Mouse (Mus musculus): ENCODE measurements around the gene Sprn.

Sprn gene

DNA sequence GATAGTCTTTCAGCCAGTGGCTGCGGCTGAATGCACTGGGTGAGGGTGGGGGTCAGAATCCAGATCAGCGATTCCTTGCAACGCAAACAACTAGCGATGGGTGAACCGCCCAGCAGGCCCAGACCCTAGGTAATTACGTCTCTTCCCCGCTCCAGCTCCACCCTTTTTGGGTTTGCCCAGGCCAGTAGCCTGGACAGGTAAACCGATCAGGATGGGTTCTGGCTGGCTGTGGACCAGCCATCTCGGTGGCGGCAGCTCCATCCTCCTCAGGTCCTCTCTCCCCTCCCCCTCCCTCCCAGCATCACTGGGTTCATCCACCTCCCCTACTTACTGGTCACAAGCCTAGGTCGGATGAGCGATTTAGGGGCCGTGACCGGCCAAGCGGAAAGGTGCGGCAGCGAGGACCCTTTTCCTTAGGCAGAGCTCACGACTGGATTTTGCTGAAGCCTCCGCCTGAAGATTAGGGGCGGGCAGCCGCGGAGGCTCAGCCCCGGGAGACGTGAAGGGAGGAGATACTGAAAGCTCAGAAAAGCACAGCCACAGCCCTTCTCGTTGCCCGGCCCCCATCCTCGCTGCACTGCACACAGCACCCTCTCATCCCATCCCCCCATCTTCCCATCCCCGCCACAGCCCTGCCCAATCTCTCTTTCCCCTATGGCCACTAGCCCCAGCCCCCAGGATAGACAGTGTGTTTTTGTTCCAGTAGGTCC lies at the start of gene Sprn:
Gene Sprn, minus strand, starts transcription at position 660 of the 710 bp plus-strand sequence.
- peak; percentile 82 to 84 for DNase-seq

DNA sequence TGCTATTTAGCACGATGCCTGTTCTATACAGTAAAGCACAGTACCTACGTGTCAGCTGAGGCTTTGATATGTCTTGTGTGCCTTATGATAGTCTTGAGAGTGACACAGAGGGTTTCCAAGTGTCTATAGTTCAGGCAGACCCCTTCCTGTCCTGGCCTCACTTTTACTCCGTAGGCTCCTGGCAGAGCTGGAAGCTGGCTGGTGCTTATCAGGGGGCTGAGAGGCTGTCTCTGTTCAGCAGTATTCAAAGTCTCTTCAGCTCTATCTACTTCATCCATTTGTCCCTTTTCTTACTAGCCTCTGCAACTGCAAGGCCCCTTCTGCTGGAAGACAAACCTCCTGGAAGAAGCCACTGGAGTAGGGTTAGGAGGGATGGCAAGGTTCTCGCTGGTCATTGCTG lies 46.4 kb upstream of the Sprn start:
- no peak for DNase-seq

DNA sequence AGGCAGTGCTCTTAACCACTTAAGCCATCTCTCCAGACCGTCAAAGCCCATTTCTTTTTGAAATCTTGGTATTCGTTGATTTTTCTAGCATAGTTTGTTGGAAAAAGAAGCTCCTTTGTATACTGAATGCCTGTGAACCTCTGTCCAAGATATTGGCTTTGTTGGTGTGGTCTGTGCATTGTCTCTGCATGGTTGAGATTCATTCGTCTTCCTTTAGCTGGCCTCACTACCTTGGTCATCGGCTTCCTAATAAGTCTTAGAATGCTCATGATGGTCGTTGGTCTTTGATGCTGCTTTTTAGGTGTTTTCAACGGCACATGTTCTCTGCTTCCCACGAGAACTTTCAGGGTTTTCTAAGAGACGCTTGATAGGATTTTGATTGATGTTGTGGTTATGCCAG lies 41.3 kb upstream of the Sprn start:
- DNase-seq = no peak

DNA sequence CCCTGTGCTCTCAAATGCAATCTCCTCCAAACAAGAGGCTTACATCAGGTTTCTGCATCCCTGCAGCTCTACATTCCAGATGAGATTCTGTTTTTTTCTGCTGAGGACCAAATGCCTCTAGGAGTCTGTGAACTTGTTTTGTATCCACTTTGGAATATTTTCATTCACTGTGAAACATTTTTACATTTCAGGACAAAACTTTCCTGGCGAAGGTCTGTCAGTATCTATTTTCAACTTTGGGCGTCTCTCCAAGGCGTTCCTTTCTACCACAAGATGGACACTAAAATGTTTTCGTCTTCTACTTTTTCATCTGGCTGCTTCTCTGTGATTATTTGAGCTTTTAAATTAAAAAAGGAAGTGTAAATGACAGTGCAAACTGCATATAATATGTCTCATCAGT lies 39.4 kb upstream of the Sprn start:
- DNase-seq = no peak

GRCm38 (mm10) chr7:140192851-140193250 lies 38.2 kb upstream of the Sprn start:
- DNase-seq = no peak

DNA sequence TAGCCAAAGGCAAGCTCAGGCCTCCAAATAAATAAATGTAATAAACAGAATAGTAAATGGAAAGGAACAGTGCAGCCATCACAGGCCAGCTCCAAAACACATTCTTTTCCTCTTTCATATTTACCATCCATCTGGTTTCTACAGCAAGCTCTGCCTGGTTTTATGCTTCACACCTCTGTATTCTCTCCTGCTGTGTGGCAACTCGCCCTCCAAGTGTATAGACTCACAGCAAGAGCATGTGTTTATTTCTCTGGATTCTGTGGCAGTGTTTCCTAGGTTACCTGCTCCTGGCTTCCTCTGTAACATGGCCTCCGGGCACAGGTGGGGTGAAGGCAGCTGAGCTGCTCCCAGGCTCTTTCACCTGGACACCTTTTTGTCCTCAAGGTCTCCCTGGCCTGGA lies 37.8 kb upstream of the Sprn start:
- no peak for DNase-seq

DNA sequence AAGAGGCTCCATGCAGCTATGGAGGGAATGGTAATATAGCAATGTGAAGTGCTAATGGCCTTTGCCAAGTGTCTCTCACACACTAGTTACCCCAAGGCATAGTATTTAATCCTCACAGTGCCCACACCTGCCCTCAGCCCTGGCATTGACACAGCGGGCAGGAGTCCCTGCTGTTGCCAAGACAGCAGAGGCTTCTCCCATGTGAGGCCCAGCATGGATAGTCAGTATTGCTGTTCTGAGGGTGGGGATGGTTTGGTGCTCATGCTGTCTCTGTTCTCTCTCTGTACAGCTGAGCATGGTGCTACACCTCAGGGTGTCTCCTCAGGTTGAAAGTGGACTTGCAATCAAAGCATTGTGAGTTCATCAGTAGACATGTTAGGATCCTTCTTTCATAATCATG lies 35.8 kb upstream of the Sprn start:
- DNase-seq = no peak

DNA sequence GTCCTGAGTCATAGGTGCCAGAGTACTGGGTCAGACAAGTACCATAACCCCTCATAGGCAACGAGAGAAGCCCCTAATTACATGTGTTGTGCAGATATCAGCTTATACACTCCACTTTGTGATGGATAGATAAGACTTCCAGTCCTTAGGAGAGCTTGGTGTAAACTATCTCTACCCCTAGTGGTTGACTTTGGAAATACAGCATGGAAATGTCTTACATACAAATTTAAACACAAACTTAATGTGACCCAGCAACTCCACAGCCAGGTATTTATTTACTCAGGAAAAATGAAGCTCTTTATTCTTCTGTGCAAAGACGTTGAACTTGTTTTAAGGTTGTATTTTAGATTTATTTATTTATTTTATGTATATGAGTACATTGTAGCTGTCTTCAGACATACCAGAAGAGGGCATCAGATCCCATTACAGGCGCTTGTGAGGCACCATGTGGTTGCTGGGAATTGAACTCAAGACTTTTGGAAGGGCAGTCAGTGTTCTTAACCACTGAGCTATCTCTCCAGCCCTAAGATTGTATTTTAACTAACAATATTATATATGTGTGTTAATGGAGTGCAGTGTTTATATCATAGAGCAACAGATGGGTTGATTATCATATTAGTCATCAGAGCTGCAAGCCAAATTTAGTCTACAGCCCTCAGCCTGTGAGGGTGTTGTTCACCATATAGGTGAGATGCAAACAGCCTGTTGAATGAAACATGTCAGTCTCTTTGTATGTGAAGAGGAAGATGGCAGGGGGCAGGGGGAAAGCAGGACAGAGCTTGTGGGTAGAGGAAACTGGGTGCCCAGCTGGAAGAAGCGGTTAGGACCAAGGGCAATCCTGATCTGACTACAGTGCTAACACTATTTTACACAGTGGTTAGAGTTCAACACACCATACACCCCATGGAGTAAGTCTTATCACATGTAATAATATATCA lies 34.0 kb upstream of the Sprn start:
- DNase-seq = no peak

DNA sequence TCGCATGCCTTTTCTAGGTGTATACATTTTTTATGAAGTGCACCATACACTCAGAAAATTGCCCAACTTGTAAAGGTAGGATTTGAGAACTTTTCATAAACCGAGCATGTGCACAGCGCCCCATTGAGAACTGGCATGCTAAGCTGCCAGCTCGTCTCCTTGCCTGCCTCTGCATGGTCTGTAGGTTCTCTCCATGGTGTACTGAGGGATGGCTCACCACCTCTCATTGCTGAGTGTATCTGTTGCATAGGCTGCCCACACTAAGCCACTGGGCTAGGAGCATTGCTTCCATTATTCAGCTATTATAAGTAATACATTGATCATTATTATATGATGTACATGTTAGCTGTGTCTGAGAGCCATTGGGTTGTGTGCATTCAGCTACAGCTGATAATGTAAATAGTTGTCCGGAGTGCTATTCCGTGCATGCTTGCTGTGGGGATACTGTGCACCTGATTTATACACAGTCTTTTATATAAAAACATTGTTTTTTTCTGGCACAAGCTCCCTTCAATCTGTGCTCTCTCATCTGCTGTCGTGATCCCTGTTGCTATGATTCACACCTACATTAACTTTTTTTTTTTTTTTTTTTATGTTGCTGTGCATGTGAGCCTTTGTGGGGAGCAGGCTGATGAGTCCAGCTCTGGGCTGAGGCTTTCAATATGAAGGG lies 33.2 kb upstream of the Sprn start:
- DNase-seq = no peak

GRCm38 (mm10) chr7:140186646-140187620 lies 32.3 kb upstream of the Sprn start:
- peak in 1 of 2 experiments; percentile 28 for DNase-seq

GRCm38 (mm10) chr7:140184206-140184605 lies 29.5 kb upstream of the Sprn start:
- no peak for DNase-seq

- DNase-seq = no peak
Observed at GRCm38 (mm10) chr7:140180692-140181091, 26.0 kb upstream of the Sprn start.

GRCm38 (mm10) chr7:140179176-140179575 lies 24.5 kb upstream of the Sprn start:
- DNase-seq = no peak

DNA sequence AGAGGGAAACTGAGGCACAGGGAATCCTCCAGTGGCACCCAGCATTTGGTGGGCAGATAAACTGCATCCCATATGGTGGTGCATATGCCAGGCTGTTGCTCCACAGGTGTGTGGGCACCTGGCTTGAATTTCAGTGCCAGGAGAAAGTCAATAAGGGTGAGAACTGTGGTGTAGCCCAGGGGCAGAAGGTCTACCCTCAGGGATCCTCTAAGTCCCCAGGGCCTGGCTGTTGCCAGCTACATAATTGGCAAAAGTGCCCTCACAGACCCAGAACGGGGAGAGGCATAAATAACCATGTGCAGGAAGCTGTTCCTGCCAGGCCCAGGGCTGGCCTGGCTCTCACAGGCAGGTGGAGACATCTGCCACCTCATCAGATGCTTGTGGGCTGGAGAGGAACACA lies 18.3 kb upstream of the Sprn start, which contains the start of gene Olfr523:
Gene Olfr523, plus strand, starts transcription at position 282 of the 400 bp plus-strand sequence.
- DNase-seq = peak; percentile 57 to 63

GRCm38 (mm10) chr7:140170863-140171262 lies 16.2 kb upstream of the Sprn start:
- DNase-seq = no peak

GRCm38 (mm10) chr7:140169386-140169785 lies 14.7 kb upstream of the Sprn start:
- no peak for DNase-seq

- DNase-seq = no peak
Observed at GRCm38 (mm10) chr7:140167950-140168349, 13.3 kb upstream of the Sprn start.

GRCm38 (mm10) chr7:140164664-140165063 lies 10.0 kb upstream of the Sprn start, which contains the start of gene Olfr522:
Gene Olfr522 (minus strand): TSS chr7:140164764.
- no peak for DNase-seq

- DNase-seq = no peak
Observed at GRCm38 (mm10) chr7:140160363-140160762, 5.7 kb upstream of the Sprn start.

DNA sequence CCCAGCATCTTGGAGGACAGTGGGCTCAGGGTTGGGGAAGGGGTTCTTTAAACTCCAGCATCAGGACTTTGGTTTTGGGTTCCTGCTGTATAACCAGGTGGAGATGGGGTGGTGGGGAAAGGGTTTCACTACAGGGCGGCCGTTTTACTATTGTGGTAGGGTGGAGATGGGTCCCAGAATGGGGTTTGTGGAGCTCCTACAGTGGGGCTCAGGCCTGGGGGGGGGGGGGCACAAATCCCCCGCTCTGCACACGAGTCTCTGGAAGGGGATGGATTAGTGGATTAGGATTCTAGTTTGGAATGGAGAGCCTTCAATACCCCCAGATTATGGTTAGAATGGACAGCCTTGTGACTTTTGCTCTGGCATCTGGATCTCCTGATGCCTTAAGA lies 854 bp downstream of the Sprn start:
- no peak for DNase-seq

DNA sequence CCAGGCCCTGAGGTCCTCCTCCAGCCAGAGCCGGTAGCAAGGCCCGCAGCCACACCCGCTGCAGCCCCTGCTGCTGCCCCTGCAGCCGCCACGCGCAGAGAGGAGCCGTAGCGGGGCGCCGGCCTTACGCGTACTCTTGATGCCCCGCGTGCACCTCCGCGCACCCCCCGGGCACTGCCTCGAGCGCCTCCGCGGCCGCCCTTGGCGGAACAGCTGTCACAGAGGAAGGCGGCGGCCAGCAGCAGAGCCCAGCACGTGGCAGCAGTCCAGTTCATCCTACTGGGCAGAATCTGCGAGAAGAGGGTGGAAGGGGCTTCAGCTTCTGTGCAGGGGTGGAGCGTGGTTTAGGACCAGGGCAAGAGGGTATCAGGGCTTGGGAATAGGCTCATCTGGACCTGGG lies 1.3 kb downstream of the Sprn start:
- peak; percentile 75 to 79 for DNase-seq

DNA sequence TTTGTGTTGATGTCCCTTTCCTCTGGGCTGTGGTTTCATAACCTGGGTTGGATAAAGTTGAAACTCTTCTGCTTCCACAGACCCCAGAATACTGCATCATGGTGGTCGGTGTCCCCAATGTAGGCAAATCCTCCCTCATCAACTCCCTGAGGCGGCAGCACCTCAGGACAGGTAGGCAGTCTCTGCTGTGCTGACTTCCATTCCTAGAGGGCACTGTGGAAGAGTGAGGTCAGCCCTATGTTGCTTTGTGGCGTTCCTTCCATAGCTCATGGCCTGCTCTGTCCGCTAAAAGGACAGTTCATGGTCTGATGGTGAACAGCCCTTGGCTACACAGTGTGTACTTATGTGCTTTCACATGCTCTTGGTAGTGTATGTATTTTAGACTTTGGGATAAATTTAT lies 10.1 kb downstream of the Sprn start:
- DNase-seq = peak in 1 of 2 experiments; percentile 19
